Comparison of ENCODE assay signal across 10 mouse cellular contexts in the genomic region with DNA sequence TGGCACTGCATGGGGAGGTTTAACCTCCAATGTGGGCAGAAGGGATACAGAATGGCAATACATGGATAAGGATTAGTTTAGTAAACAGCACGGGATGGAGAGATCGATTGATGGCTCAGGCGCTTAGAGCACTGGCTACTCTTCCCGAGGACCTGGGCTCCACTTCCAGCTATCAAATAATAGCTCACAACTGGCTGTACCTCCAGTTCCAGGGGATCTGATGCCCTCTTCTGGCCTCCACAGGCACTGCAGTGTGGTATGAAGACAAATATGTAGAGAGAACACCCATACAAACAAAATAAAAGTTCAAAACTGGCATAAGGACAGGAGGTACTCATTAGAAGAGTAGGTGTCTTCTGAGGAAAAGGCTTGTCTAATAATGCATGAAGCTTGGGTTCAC. TPM values are rescaled to one million over a fixed set of nuclear protein-coding genes. Genes with fewer than 3 reads are reported as not detected.
DNase-seq lines count a peak whose midpoint lies in the region; ATAC-seq and TF ChIP-seq lines count a peak whose summit lies in the region.
"Had no signal": no experiment of that assay in that cellular context is flagged by ENCODE, and none has a peak within 500 bp of the region (broad histone marks: within the 10 kb centered on the region; RNA-seq: fewer than 3 reads in every experiment).

No protein-coding gene starts in this region.

- H3K4me2 ChIP-seq in hindbrain, postnatal 0 days (ENCODE audit: low read depth, low read length) = no peak overlapping the region
- H3K4me2 ChIP-seq in hindbrain, embryonic 13.5 days = no peak overlapping the region
- no peak overlapping the region for H3K4me2 ChIP-seq in limb, embryonic 11.5 days (ENCODE audit: low read depth, severe bottlenecking)
- H3K4me2 ChIP-seq: limb, embryonic 13.5 days had no signal

- no peaks in the 10 kb centered on the region for H3K9me3 ChIP-seq in hindbrain, postnatal 0 days (ENCODE audit: low read length)
- no peaks in the 10 kb centered on the region for H3K9me3 ChIP-seq in hindbrain, embryonic 13.5 days
- no peaks in the 10 kb centered on the region for H3K9me3 ChIP-seq in G1E (replicated peaks)
- no peaks in the 10 kb centered on the region for H3K9me3 ChIP-seq in limb, embryonic 11.5 days (ENCODE audit: control insufficient read depth, low read length)
- H3K9me3 ChIP-seq: limb, embryonic 13.5 days had no signal

- no peaks in the 10 kb centered on the region for H3K27me3 ChIP-seq in hindbrain, postnatal 0 days (ENCODE audit: insufficient read depth, low read length)
- H3K27me3 ChIP-seq in hindbrain, embryonic 13.5 days = no peaks in the 10 kb centered on the region
- H3K27me3 ChIP-seq in G1E (ENCODE audit: insufficient read depth, low read length) = no peaks in the 10 kb centered on the region
- no peaks in the 10 kb centered on the region for H3K27me3 ChIP-seq in limb, embryonic 11.5 days (ENCODE audit: control insufficient read depth, insufficient read depth, low read length)
- H3K27me3 ChIP-seq: limb, embryonic 13.5 days had no signal

- WGBS in hindbrain, postnatal 0 days = 78% methylated on average over 4 of the region's 4 CpGs
- 77% methylated on average over 4 of the region's 4 CpGs for WGBS in hindbrain, embryonic 13.5 days
- WGBS in limb, embryonic 11.5 days = 84% methylated on average over 4 of the region's 4 CpGs

- H3K36me3 ChIP-seq in hindbrain, postnatal 0 days (ENCODE audit: insufficient read depth, low read length) = peaks cover 56% of the 10 kb centered on the region
- peaks cover 85% of the 10 kb centered on the region for H3K36me3 ChIP-seq in hindbrain, embryonic 13.5 days
- peaks cover 87% of the 10 kb centered on the region for H3K36me3 ChIP-seq in G1E (replicated peaks)
- peaks cover 37% of the 10 kb centered on the region for H3K36me3 ChIP-seq in limb, embryonic 11.5 days (ENCODE audit: control insufficient read depth, insufficient read depth, low read length)

- H3K4me1 ChIP-seq in hindbrain, postnatal 0 days (ENCODE audit: insufficient read depth, low read length) = no peaks in the 10 kb centered on the region
- H3K4me1 ChIP-seq in hindbrain, embryonic 13.5 days (replicated peaks) = no peaks in the 10 kb centered on the region
- H3K4me1 ChIP-seq in G1E (ENCODE audit: insufficient read depth, low read depth, low read length) = peaks cover 10% of the 10 kb centered on the region; the same call in 1 of the 2 replicates
- H3K4me1 ChIP-seq in limb, embryonic 11.5 days (ENCODE audit: control insufficient read depth, insufficient read depth, low read length) = no peaks in the 10 kb centered on the region
- H3K4me1 ChIP-seq: limb, embryonic 13.5 days had no signal

- H3K4me3 ChIP-seq in hindbrain, postnatal 0 days (ENCODE audit: low read length) = no peak overlapping the region
- H3K4me3 ChIP-seq in hindbrain, embryonic 13.5 days = no peak overlapping the region
- H3K4me3 ChIP-seq in G1E (ENCODE audit: low read depth, low read length) = no peak overlapping the region
- H3K4me3 ChIP-seq in limb, embryonic 11.5 days (ENCODE audit: low read depth, low read length) = no peak overlapping the region
- H3K4me3 ChIP-seq: erythroblast, embryonic 14.5 days; limb, embryonic 13.5 days had no signal

- peak; percentile 67 for TF ChIP-seq CTCF in hindbrain, postnatal 0 days (IDR thresholded peaks at IDR 0.05; ENCODE audit: low read depth)
- TF ChIP-seq CTCF in G1E (IDR thresholded peaks at IDR 0.05; ENCODE audit: low read depth, low read length) = peak; percentile 54

- H3K27ac ChIP-seq in hindbrain, postnatal 0 days = no peak overlapping the region
- H3K27ac ChIP-seq in hindbrain, embryonic 13.5 days = no peak overlapping the region
- no peak overlapping the region for H3K27ac ChIP-seq in limb, embryonic 11.5 days (replicated peaks; ENCODE audit: low read depth, low read length)
- H3K27ac ChIP-seq: limb, embryonic 13.5 days had no signal

- no peak overlapping the region for H3K9ac ChIP-seq in hindbrain, postnatal 0 days (replicated peaks; ENCODE audit: low read length)
- no peak overlapping the region for H3K9ac ChIP-seq in hindbrain, embryonic 13.5 days
- no peak overlapping the region for H3K9ac ChIP-seq in limb, embryonic 11.5 days (ENCODE audit: low read length)
- H3K9ac ChIP-seq: limb, embryonic 13.5 days had no signal

- DNase-seq in hindbrain, postnatal 0 days (ENCODE audit: low spot score) = peak; percentile 26
- DNase-seq in A20 (ENCODE audit: low read depth, low spot score) (peak; percentile 55), G1E (ENCODE audit: low spot score) (no peak)
- peak; percentile 44 for DNase-seq in embryo, embryonic 9.5 days (ENCODE audit: extremely low spot score)
- DNase-seq in limb, embryonic 11.5 days (ENCODE audit: low spot score) = peak; percentile 58
- peak; percentile 35 to 60 for DNase-seq in spleen, postnatal 14 days (ENCODE audit: low spot score in 2 of 2)

- ATAC-seq in hindbrain, postnatal 0 days = no peak
- ATAC-seq in hindbrain, embryonic 13.5 days (ENCODE audit: low FRiP score) = no peak
- no peak for ATAC-seq in G1E (ENCODE audit: extremely low read depth, insufficient number of reproducible peaks, low FRiP score, poor library complexity, severe bottlenecking)
- no peak for ATAC-seq in limb, embryonic 11.5 days (ENCODE audit: insufficient number of reproducible peaks, low FRiP score, low TSS enrichment, low read depth)
- ATAC-seq in frontal cortex, adult (ENCODE audit: low TSS enrichment) = no peak

RNA-seq across cellular contexts. Expression of gene 1700123O20Rik, which starts 16.6 kb away (rescaled TPM):
- 29.6 and 37.9 TPM in 2 replicates for total RNA-seq in hindbrain, postnatal 0 days (2014; rRNA removed)
- 64.1 and 67.7 TPM in 2 replicates for polyA plus RNA-seq in hindbrain, postnatal 0 days (2015; fragmentation: Nextera tagmentation; extraction: Ambion mirVana)
- 78.0 and 79.0 TPM in 2 replicates for polyA plus RNA-seq in hindbrain, embryonic 13.5 days (2015; fragmentation: Nextera tagmentation; extraction: Ambion mirVana)
- total RNA-seq in G1E (2014; fragmentation: Nextera tagmentation) (38.2 and 45.2 TPM in 2 replicates), G1E (2017) (34.1 and 34.6 TPM in 2 replicates)
- 10.1 and 12.5 TPM in 2 replicates for polyA plus RNA-seq in G1E (2012)
- 111 and 114 TPM in 2 replicates for polyA plus RNA-seq in limb, embryonic 11.5 days (2014; fragmentation: Nextera tagmentation; extraction: Ambion mirVana)

RNA-seq across cellular contexts. Expression of gene Acin1, which starts 17.4 kb away (rescaled TPM):
- 101 and 118 TPM in 2 replicates for total RNA-seq in hindbrain, postnatal 0 days (2014; rRNA removed)
- 102 and 106 TPM in 2 replicates for polyA plus RNA-seq in hindbrain, postnatal 0 days (2015; fragmentation: Nextera tagmentation; extraction: Ambion mirVana)
- 155 and 169 TPM in 2 replicates for polyA plus RNA-seq in hindbrain, embryonic 13.5 days (2015; fragmentation: Nextera tagmentation; extraction: Ambion mirVana)
- total RNA-seq in G1E (2014; fragmentation: Nextera tagmentation) (266 and 298 TPM in 2 replicates), G1E (2017) (115 and 125 TPM in 2 replicates)
- 640 and 697 TPM in 2 replicates for polyA plus RNA-seq in G1E (2012)
- 141 and 160 TPM in 2 replicates for polyA plus RNA-seq in limb, embryonic 11.5 days (2014; fragmentation: Nextera tagmentation; extraction: Ambion mirVana)

RNA-seq across cellular contexts. Expression of gene Cdh24, which starts 28.2 kb away (rescaled TPM):
- total RNA-seq in hindbrain, postnatal 0 days (2014; rRNA removed) = 42.7 and 49.2 TPM in 2 replicates
- polyA plus RNA-seq in hindbrain, postnatal 0 days (2015; fragmentation: Nextera tagmentation; extraction: Ambion mirVana) = 7.2 and 7.6 TPM in 2 replicates
- polyA plus RNA-seq in hindbrain, embryonic 13.5 days (2015; fragmentation: Nextera tagmentation; extraction: Ambion mirVana) = 8.6 and 9.4 TPM in 2 replicates
- total RNA-seq in G1E (2014; fragmentation: Nextera tagmentation) = 0.68 and 0.73 TPM in 2 replicates
- 0.11 and 0.35 TPM in 2 replicates for total RNA-seq in G1E (2017)
- 1.5 and 1.8 TPM in 2 replicates for polyA plus RNA-seq in G1E (2012)
- polyA plus RNA-seq in limb, embryonic 11.5 days (2014; fragmentation: Nextera tagmentation; extraction: Ambion mirVana) = 8.6 and 10.2 TPM in 2 replicates

RNA-seq across cellular contexts. Expression of gene Gm17606, which starts 28.6 kb away (rescaled TPM):
- total RNA-seq in hindbrain, postnatal 0 days (2014; rRNA removed) = not detected in 2 replicates
- polyA plus RNA-seq in hindbrain, postnatal 0 days (2015; fragmentation: Nextera tagmentation; extraction: Ambion mirVana) = not detected in 2 replicates
- not detected in 2 replicates for polyA plus RNA-seq in hindbrain, embryonic 13.5 days (2015; fragmentation: Nextera tagmentation; extraction: Ambion mirVana)
- total RNA-seq in G1E (2014; fragmentation: Nextera tagmentation) (not detected in 2 replicates), G1E (2017) (not detected in 2 replicates)
- not detected in 2 replicates for polyA plus RNA-seq in G1E (2012)
- not detected in 2 replicates for polyA plus RNA-seq in limb, embryonic 11.5 days (2014; fragmentation: Nextera tagmentation; extraction: Ambion mirVana)
- polyA plus RNA-seq: erythroblast, embryonic 14.5 days; limb, embryonic 13.5 days had no signal

RNA-seq across cellular contexts. Expression of gene Gm29776, which starts 29.3 kb away (rescaled TPM):
- 0.31 and 0.61 TPM in 2 replicates for total RNA-seq in hindbrain, postnatal 0 days (2014; rRNA removed)
- polyA plus RNA-seq in hindbrain, postnatal 0 days (2015; fragmentation: Nextera tagmentation; extraction: Ambion mirVana) = 0.26 and 0.28 TPM in 2 replicates
- 0.18 and 0.34 TPM in 2 replicates for polyA plus RNA-seq in hindbrain, embryonic 13.5 days (2015; fragmentation: Nextera tagmentation; extraction: Ambion mirVana)
- total RNA-seq in G1E (2014; fragmentation: Nextera tagmentation) = not detected in 2 replicates
- total RNA-seq in G1E (2017) = 0.11 TPM in 1 of 2 replicates, not detected in the other
- 0.02 TPM in 1 of 2 replicates, not detected in the other for polyA plus RNA-seq in G1E (2012)
- 0.25 and 0.34 TPM in 2 replicates for polyA plus RNA-seq in limb, embryonic 11.5 days (2014; fragmentation: Nextera tagmentation; extraction: Ambion mirVana)
- polyA plus RNA-seq: erythroblast, embryonic 14.5 days had no signal
